Mouse (Mus musculus) heart, embryonic 12.5 days (tissue): ENCODE measurements around the gene Abcb6. TPM values are rescaled to one million over a fixed set of nuclear protein-coding genes. Genes with fewer than 3 reads are reported as not detected.

ENCODE experiments used
- ATAC-seq: fragments of 200-750 bp; cut with Nextera tagmentation; 2 replicates; pipeline ENCODE4 v1.8.0; 2017; ENCODE audit warnings: moderate TSS enrichment, moderate library complexity; ENCODE audit not compliant: insufficient number of reproducible peaks, low FRiP score
- H3K27ac ChIP-seq: fragments of 300-500 bp; sonication (generic); 2 replicates; pipeline ENCODE4 v1.5.1; 2016; ENCODE audit warnings: mild to moderate bottlenecking, moderate library complexity; ENCODE audit not compliant: poor library complexity, severe bottlenecking
- H3K27me3 ChIP-seq: fragments of 300-500 bp; sonication (generic); replicated peaks from 2 replicates; pipeline ENCODE4 v1.6.1; 2016; ENCODE audit warnings: mild to moderate bottlenecking, moderate library complexity
- H3K36me3 ChIP-seq: fragments of 300-500 bp; sonication (generic); 2 replicates; pipeline ENCODE4 v1.6.1; 2016; ENCODE audit warnings: mild to moderate bottlenecking, moderate library complexity
- H3K4me1 ChIP-seq: fragments of 300-500 bp; sonication (generic); replicated peaks from 2 replicates; pipeline ENCODE4 v1.6.1; 2016; ENCODE audit warnings: mild to moderate bottlenecking
- H3K4me2 ChIP-seq: fragments of 300-500 bp; sonication (generic); 2 replicates; pipeline ENCODE4 v1.6.1; 2016; ENCODE audit warnings: mild to moderate bottlenecking, moderate library complexity
- H3K4me3 ChIP-seq: fragments of 300-500 bp; sonication (generic); 2 replicates; pipeline ENCODE4 v1.5.1; 2016; ENCODE audit warnings: mild to moderate bottlenecking
- H3K9ac ChIP-seq: fragments of 300-500 bp; sonication (generic); 2 replicates; pipeline ENCODE4 v1.6.1; 2016; ENCODE audit warnings: mild to moderate bottlenecking, moderate library complexity
- H3K9me3 ChIP-seq: fragments of 300-500 bp; sonication (generic); replicated peaks from 2 replicates; pipeline ENCODE4 v1.6.1; 2016; ENCODE audit warnings: mild to moderate bottlenecking, moderate library complexity
- WGBS: fragments of 180-500 bp; shearing (Covaris S2); methylation state at CpG from one replicate; pipeline ENCODE4 v1.1.7; 2016; 5-methylcytosine and 5-hydroxymethylcytosine counted together
- microRNA-seq: library from miRNA; unstranded; fragments of <30 nt; microRNA quantifications from one replicate; pipeline ENCODE4, GENCODE M21; 2017
- polyA plus RNA-seq: library from polyadenylated mRNA; unstranded; fragments of >200 nt; fragmentation: Nextera tagmentation; extraction: Ambion mirVana; gene quantifications from 2 replicates; pipeline ENCODE4 v1.2.1, GENCODE M21; 2016

Abcb6 gene
- polyA plus RNA-seq, 1 experiment from 2014 or later, result 16.6 TPM

DNA sequence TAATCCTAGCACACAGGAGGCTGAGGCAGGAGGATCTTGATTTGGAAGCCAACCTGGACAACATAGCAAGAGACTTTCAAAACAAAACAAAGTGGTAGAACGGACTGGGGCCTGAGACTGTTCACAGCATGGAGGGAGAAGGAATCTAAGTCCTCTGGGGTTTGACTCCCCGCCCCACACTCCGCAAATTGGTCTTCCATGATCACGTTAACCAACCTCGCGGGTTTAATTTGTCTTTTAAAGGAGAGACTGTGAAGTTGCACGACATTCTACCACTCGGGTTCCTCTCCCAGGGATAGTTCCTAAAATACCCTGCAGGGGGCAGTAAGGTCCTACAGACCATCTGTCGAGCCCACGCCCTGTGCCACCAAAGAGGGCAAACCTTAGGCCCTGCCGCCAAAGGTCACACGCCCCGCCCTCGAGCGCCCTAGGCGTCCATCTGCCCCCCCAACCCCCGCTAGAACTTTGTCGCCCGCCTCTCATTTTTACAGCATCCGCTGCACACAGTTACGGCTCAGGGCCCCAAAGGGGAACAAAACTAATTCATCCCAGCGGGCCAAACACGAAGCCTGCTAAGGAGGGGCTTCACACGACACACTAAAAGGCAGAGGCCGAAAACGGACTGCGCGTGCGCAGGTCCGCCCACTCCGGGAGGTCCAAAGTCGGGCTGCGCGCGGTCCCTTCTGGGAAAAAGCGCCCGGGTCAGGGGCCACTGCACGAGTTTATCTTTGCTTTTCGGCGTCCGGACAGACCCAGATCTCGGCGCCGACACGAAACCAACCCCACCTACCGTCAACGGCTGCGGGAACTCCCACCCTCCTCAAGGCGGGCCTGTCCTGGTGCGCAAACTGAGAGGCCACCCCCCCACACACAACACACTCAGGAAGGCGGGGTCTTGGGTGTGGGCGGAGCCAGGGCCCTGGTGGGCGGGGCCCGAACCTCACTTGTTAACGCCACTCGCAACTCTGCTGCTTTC, 55.6 kb downstream of the Abcb6 start, which contains the start of gene Nhej1:
TSS of gene Nhej1 (minus strand) at position 855 of the 976 bp plus-strand sequence.
- 2% methylated on average over 56 of the region's 56 CpGs for WGBS

GRCm38 (mm10) chr1:75122211-75122610, 58.0 kb downstream of the Abcb6 start:
- Histone ChIP-seq H3K4me3 (no peak overlapping the region), H3K9me3 (no peaks in the 10 kb centered on the region), H3K4me1 (peaks cover 9% of the 10 kb centered on the region), H3K4me2 (no peak overlapping the region), H3K27ac (no peak overlapping the region), H3K36me3 (no peaks in the 10 kb centered on the region), H3K27me3 (no peaks in the 10 kb centered on the region), H3K9ac (no peak overlapping the region)
- no peak for ATAC-seq
- WGBS, result 80% methylated on average over 3 of the region's 3 CpGs

More for the DNA sequence above, 55.6 kb downstream of the Abcb6 start, which contains the start of gene Nhej1:
- peak within 1 kb of the TSS; percentile 96 for H3K27ac ChIP-seq
- peak within 1 kb of the TSS; percentile 59 for H3K4me2 ChIP-seq
- peak within 1 kb of the TSS; percentile 74 for H3K9ac ChIP-seq
- ATAC-seq, result peak; percentile 98
- peak within 1 kb of the TSS; percentile 63 for H3K4me3 ChIP-seq
- H3K9me3 ChIP-seq, result no peaks in the 10 kb centered on the region
- 0 out of 2 replicates have a peak, but pooled peaks cover 3% of the 10 kb centered on the region for H3K27me3 ChIP-seq
- no peaks in the 10 kb centered on the region for H3K36me3 ChIP-seq
- H3K4me1 ChIP-seq, result peaks cover 9% of the 10 kb centered on the region

Small RNAs within 50 kb of the gene (microRNA-seq; reads per million reads assigned to microRNA genes)
- gene Gm27943, result not detected

Other genes starting within 250 kb of the Abcb6 start
- not detected in 2 replicates for gene Cfap65, start 244.8 kb downstream of the Abcb6 start, polyA plus RNA-seq
- gene Ihh, start 228.7 kb downstream of the Abcb6 start, polyA plus RNA-seq, result 0.06 and 0.14 TPM in 2 replicates
- 6.0 and 6.9 TPM in 2 replicates for gene Nhej1, start 55.2 kb downstream of the Abcb6 start, polyA plus RNA-seq
- gene Slc23a3, start 46.5 kb downstream of the Abcb6 start, polyA plus RNA-seq, result 0.21 and 0.22 TPM in 2 replicates
- 39.9 and 41.1 TPM in 2 replicates for gene Cnppd1, start 37.7 kb downstream of the Abcb6 start, polyA plus RNA-seq
- gene Retreg2, start 37.6 kb downstream of the Abcb6 start, polyA plus RNA-seq, result 36.3 and 40.5 TPM in 2 replicates
- 26.1 and 26.7 TPM in 2 replicates for gene Zfand2b, start 11.7 kb downstream of the Abcb6 start, polyA plus RNA-seq
- 26.7 and 29.3 TPM in 2 replicates for gene Ankzf1, start 11.8 kb upstream of the Abcb6 start, polyA plus RNA-seq
- 33.6 and 35.4 TPM in 2 replicates for gene Atg9a, start 11.8 kb upstream of the Abcb6 start, polyA plus RNA-seq
- 9.6 and 11.1 TPM in 2 replicates for gene Glb1l, start 30.4 kb upstream of the Abcb6 start, polyA plus RNA-seq
- 78.0 and 83.1 TPM in 2 replicates for gene Stk16, start 30.4 kb upstream of the Abcb6 start, polyA plus RNA-seq
- 34.1 and 38.0 TPM in 2 replicates for gene Tuba4a, start 39.5 kb upstream of the Abcb6 start, polyA plus RNA-seq
- not detected in 2 replicates for gene A630095N17Rik, start 51.7 kb upstream of the Abcb6 start, polyA plus RNA-seq
- gene Dnajb2, start 56.0 kb upstream of the Abcb6 start, polyA plus RNA-seq, result 34.5 and 37.5 TPM in 2 replicates
- gene Ptprn, start 84.1 kb upstream of the Abcb6 start, polyA plus RNA-seq, result 0.69 and 0.96 TPM in 2 replicates
- not detected in 2 replicates for gene Resp18, start 98.0 kb upstream of the Abcb6 start, polyA plus RNA-seq
- 113 TPM in 2 replicates for gene Dnpep, start 137.6 kb upstream of the Abcb6 start, polyA plus RNA-seq
- 500 and 521 TPM in 2 replicates for gene Des, start 179.9 kb upstream of the Abcb6 start, polyA plus RNA-seq
- 61.5 and 67.4 TPM in 2 replicates for gene Speg, start 194.9 kb upstream of the Abcb6 start, polyA plus RNA-seq